Mouse (Mus musculus) layer of hippocampus, adult 18-20 months (tissue): ENCODE measurements at regions not wholly inside any gene's neighbourhood (a gene's known extent, or its start where the extent isn't known, plus 50 kb on each side); places are given as distances from the start of the nearest gene placed in this dataset.
A peak's percentile ranks its signal among the peaks of the same experiment; 100 is the strongest.

Experiments
- DNase-seq, 2 experiments: peaks; one replicate each; pipeline ENCODE4 v3.0.0; 2022; ENCODE audit warnings: low spot score in 2 of 2

DNA sequence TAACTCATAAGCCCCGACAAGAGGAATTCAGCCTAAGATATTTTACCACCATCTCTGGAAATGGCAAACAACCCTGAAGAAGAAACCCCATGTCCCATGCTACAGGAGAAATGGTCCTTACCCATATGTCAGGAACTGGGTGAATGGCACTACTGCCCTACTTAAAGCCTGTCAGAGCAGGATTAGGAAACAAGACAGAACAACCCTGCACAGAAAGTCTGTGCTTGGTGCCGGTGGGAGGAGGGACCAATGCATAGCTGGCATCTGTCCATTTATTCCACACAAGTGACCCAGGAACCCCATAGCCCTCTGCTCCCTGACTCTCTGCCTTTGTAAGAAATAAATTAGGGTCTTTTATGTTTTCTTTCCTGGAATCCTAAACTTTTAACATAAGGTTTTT is 317.9 kb downstream of the Ttll7 start:
- DNase-seq, result no peak

DNA sequence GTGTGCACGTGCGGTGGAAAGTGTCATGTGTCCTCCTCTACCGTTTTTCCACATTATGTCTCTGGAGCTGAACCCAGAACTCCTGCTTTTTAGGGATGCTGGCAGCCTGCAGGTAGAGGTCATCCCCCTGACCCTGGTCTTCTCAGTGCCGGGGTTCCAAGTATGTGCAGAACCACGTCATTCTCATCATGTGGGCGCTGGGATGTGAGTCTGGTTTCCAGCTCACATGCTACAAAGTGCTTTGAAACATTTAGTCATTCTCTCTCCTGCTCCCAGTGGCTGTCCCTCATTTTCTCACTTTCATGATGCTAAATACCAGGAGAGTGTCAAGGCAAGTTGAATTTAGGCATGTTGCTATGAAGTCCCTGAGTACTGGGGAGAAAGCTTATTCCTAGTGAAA is 326.6 kb downstream of the Ttll7 start:
- DNase-seq, result no peak

DNA sequence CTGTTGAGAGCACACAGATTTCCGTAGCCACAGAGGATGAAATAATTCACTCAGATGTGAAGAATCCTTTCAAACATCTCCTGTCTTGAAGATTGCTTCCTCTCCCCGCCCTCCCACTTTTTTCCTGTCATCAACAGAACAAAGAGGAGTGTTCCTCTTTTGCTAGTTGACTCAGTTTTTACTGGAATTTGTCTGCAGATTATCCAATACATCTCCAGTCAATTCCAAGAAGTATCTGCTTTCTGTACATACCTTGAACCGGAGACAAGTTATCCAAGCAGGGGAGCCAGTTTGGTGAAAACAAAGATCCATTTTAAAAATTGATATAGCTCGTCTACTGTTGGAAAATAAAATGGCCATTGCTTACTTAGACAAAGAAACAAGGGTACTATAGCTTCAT is 328.5 kb downstream of the Ttll7 start:
- no peak for DNase-seq

DNA sequence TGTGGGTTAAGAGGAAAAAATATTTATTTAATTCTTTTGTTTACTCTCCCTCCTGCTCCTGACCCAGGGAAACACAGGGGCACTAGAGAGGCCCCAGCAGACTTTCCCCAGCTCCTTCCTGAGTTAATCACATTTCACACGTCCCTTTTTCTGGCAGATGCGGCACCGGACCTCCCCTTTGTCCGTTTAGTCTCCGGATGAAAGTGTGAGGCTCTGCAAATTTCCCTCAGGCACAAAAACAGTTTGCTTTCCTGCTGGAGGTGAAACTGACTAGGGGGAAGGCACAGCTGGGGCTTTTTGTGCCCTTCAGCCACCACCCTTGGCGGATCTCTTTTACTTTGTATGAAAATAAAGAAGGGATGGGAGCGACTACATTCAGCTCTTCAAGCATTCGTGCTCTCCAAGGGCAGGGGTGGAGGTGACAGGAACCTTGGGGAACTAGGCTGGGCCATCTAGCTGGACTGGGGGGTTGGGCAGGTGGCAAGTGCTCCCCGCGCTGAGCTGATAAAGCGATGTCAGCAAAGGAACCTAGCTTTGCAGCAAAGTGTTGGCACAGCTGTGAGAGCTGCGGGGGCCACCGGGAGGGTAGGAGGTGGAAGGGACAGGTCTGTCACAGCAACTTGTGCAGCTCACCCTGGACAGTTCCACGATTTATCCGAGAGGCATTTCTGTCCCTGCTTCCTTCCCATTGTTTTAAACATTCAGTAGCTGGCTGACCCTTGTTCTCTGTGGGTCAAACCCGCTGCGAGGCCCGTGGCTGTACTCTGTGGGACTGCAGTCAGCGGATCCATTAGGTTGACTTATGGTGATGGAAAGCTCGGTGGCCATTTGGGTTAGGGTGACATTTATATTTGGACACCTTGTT is 329.6 kb downstream of the Ttll7 start:
- DNase-seq, result no peak

DNA sequence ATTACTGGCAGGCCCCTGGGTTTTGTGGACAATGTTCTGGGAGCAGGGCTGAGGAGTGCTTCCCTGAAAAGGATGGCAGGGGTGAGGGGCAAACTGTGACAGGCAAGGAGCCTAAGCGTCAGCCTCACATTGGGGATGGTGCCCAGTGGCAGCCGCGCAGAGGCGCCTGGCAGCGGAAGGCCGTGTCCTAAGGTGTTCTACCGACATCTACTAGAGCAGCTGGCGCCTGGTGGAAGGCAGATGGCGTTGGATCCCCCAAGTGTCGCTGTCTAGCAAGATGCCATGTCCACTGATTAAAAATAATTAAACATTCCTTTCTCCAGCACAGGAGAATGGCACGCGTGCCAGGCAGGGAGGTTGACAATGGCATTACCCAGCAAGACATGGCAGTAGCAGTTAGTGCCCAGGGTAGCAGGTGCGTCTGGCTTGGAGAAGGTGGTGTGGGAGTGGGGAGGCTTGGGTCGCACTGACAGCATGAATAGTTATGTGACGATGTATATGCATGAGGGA is 330.3 kb downstream of the Ttll7 start:
- DNase-seq, result peak in 1 of 2 experiments; percentile 8

DNA sequence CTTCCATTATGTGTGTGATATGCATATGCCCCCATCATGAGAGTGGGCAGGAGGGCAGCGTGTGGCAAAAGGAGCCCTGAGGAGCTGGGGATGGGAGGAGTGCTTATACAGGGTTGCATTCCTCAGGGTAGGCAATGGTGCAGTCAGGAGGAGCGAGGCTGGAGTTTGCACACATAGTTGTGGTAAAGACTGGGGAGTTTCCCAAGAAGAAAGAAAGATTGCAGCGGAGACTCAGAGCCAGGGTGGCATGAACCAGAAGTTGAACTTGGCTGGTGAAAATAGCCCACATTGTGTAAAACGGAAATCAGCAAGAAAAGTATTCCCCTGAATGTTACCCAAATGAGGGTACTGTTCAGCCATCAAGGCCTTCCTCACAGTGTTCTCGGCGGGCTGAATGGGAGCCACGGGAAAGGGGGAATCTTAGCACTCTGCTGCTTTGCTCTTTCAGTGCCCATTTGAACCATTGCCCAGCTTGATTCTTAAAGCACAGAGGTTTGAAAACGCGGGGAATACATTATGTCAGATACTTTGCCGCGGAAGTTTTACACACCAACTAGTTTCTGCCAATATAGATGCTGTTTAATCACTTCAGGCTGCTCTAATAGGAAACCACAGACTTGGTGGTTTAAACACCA is 331.6 kb downstream of the Ttll7 start:
- DNase-seq, result no peak

DNA sequence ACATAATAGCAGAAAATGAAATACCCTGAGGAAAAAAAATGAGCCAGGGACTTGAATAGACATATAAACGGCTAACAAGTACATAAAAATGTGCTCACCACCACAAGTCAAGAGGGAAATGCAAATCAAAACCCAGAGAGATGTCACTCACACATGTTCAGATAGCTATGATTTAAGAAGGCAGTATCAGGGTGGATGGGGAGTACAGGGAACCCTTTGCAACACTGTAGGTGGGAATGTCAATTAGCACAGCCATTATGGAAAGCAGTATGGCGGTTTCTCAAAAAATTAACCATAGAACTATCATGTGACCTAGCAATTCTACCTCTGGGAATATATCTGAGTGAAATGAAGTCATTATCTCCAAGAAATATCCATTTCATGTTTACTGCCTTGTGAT is 337.6 kb downstream of the Ttll7 start:
- no peak for DNase-seq

DNA sequence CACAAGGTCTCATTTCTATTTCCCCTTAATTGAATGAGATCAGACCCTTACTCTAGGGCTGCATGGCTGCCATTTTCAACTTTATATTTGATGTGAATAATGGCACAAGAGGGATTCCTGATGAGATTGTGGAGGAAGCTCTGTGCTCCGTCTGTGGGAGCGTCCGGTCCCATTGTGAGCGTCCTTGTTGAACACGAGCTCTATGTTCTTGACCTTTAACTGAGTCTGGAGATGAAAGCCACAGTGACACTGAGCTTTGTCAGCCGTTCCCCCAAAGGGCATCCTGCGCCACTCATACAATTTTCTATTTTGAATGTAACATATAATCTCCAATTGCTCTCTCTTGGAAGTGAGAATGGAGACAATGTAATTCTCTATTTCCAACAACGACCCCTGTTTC is 344.5 kb downstream of the Ttll7 start:
- no peak for DNase-seq

DNA sequence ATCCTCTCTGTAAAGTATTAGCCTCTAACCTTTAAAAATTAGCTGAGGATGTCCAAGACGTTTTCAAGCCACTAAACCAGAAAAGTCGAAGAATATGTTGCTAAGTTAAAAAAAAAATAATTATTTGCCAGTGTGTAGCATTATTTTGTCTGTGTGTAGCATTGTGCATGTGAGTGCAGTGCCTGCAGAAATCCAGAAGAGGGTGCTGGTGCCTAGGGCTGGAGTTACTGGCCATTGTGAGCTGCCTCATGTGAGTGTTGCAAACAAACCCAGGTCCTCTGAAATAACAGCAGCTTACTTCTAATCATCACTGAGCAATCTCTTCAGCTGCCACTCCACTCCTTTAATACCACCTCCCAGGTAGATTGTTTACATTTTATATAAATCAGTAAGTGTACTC is 345.0 kb downstream of the Ttll7 start:
- DNase-seq, result no peak

DNA sequence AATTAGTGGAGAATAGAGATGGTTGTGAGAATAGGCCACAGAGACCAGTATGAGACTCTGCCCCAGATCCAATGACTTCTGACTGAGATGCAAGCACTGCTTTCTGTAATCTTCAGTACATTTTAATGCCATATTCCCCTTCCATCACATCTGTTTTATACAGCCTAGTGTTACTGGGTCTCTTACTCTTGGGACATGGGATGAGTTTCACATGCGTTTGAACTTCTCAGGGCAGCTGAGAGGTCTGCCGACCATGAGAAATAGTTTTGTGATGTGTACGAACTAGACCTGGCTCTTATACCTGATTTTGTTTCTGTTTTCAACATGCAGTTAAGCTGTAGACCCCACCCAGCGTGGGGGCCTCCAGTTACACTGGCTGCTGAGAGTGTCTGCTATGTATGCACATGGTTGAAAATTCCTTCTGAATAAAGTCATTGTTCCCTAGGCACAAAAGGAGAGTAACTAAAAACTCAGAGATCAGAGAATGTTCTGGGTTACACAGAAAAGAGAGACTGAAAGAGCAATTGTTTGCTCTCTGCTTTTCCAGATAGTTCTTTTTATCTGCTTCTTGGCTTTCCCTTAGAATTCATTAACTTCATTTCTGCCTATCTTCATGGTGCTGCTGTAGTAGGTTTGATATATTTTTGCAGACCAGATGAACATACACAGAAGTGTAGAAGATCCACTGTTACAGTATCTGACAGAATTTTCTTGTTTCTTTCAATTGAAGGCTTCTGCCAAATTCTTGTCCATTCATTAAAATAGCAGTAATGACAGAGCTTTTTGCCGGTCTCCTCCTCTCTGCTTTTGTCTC is 359.2 kb downstream of the Ttll7 start:
- no peak for DNase-seq

DNA sequence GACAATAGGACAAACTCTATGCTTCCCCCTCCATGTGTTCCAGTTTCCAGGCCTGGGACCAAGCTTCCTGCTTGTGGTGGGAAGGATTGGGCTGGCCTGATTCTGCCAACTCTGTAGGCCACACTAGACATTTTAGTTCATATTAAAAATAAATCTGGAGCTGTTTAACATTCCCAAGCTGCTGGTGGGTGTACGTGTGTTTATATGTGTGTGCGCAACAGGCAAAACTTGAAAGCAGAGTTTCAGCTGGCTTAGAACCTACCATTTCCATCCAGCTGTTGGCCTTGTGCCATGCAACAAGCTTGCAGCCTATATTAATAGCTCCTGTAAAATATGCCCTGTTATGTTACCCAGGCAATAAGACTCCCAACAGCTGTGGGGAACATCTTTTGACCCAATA is 376.5 kb downstream of the Ttll7 start:
- DNase-seq, result peak; percentile 25 to 45

DNA sequence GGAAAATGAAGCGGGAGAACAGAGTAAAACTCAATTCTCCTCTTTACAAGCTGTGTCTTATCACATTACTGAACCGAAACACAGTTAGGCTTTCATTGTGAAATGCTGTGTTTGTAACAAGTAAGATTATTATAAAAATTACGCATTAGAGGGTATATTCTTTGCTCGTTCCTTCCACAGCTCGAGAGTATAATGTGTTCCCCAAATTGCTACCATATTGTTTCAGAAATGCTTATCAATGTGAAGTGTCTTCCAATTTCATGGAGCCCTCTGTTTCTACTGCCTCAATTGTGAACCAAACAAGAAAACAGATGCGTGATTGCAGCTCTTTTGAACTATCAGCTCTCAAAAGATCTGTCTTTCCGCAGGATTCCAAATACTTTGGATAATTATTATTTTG is 378.4 kb downstream of the Ttll7 start:
- DNase-seq, result no peak

DNA sequence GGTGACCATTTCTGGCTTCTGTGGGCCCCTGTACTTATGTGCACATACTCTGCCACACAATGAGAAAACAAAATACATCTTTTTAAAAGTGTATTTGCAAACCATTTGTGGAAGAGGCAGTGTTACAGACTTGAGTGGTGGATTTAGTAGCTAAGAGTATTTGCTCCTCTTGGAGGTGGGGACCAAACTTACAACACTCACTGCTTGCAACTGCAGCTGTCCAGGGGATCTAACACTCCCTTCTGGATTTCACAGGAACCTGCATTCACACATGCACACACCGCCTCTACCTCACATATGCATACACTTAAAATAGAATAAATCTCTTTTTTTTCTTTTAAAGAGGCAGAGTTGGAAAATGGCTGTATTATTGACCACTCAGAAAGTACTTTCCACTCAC is 386.2 kb downstream of the Ttll7 start:
- no peak for DNase-seq

DNA sequence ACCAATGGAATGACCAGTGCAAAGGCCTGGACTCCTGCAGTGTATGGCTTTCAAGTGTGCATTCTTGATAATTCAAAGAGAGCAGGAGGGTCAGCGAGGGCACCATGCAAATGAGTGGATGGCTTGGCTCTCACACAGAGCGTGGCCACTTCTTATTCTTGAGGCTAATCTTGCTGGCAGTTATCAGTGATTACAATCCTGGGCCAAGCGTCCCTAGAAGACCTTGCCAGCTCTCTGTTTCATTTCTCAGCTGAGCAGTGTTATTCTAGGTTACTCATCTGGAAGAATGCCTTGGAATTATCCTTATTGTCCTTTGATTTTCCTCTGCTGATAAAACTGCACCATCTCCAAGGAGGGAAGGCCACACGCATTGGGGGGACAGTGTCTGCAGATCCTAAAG is 388.5 kb downstream of the Ttll7 start:
- no peak for DNase-seq

DNA sequence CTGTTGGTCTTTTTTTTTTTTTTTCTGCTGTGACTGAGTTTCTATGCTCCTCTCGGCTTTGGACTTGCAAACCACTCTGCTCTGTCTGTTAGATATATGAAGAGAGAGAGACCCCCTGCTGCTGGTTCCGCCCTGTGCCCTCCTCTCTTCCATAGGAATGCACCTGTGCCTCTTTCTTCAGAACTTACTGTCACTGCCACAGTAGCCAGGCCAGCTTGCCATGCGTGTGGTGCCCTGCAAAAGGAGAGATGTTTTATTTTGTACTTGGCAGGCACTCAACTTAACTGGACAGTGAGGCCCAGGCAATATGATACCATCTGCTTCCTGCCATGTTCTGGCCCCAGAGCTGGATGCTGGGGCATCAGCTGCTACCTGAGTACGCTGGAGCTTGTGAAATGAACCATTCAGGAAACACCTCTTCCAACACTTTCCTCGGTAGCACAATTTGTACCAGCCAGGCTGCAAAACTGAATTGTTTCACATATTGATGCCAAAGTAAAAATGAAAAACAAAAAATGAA is 392.8 kb downstream of the Ttll7 start:
- no peak for DNase-seq

DNA sequence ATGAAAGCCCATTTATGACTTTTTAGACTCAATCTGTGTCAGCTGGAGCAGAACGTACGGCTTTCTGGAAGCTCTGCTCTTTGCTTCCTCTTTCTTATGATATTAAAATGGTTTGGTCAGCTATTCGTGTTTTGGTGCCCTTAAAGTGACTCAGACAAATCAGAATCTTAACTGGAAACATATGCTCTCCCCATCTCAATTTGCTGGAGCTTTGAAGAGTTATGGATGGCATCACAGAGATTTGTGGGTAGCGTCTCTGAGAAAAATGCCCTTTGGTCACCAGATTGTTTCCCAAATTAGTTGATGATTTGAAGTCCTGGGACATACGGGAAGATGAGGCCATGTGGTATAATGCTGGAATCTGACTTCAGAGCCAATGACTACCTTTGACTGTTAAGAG is 394.0 kb downstream of the Ttll7 start:
- no peak for DNase-seq

DNA sequence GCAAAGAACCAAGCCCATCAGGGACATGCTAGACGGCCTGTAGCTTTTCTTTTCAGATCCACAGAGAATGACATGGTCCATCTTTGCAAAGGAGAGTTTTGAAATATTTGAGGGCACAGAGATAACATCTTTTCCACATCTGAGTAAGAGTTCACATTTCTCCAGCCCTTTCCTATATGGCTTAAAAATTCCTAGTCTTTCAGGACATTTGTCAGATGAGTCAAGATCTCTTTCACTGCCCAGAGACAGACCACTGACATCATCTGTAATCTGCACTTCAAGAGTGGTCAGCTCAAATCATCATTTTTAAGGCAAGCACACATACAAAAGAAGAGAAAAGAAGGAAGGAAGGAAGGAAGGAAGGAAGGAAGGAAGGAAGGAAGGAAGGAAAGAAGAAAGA is 397.3 kb downstream of the Ttll7 start:
- DNase-seq, result no peak

DNA sequence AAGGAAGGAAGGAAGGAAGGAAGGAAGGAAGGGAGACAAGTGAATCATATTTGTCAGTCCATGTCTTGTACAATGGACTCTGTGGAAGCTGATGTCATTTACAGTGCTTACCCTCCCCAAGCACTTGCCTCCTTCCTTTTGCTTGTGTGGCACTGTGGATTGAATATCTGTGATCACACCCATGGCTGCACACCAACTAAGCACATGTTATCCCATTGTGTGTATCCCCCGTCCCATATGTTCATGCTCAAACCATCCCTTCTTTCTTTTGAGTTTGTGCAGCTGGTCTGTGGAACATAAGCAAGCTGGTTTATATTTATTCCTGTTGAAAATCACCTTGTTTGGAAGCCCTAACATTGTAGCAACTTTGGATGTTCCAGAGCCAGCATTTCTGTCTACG is 397.7 kb downstream of the Ttll7 start:
- DNase-seq, result peak in 1 of 2 experiments; percentile 28

DNA sequence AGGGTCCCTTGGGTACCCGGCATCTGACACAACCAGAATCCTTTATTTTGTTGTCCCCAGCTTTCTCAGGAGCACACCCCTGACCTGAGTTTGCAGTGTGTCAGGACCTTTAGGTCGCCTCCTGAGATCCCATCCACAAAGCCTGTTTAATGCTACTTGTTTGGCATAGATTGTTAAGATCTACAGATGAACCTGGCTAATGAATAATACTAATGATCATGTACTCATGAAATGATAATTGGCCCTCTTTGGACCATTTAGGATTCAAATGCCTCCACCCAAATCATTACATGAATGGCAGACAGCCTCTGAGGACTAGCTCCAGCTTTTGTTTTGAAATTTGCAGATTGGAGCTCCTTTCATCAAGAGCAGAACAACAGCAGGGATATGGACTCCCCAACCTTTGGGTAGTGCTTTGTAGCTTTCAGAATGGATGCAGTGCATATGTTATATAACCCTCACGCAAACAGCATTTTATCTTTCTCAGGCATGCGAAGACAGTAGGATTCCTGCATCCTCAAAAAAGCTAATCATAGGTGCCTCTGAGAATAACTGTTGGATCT is 400.1 kb downstream of the Ttll7 start:
- DNase-seq, result no peak

DNA sequence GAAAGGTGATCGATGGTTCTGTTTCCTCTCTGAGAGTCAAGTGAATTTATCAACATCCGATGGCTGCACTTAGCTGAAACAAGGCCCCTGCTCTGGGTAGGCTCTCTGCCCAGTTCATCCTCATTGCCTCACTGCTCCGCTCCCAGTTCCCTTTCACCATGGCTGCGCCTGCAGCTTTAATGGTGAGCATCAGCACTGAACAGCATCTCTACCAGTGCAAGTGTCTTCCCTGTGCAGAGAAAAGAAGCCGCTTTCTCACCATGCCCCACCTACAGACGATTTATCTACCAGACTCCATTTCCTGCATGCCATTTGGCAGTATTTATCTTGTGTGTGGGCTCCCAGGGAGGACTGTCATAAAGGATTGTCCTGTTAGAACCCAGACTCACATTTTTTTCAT is 400.6 kb downstream of the Ttll7 start:
- peak in 1 of 2 experiments; percentile 5 for DNase-seq

DNA sequence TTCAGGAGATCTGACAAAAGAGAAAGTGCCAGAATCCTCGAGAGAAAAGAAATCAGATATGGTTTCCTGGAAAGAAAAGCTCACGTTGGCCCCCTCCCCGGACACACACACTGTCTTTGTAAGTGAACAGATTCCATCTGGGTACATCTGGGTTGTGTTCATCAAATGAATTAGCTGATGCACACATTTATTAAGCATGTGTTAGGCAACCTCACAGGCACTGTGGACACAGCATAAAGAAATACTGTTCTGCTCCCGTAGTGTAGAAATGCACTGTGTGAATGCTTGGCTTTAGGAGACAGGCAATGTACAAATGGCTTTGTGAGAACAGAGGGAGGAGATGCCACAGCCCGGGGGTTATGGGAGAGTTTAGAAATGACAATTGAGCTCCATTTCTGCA is 402.3 kb downstream of the Ttll7 start:
- no peak for DNase-seq
